In genomic region chr4:120741303-120741702, GRCm38 (mm10) we compare ENCODE assay signal across 16 mouse cellular contexts. TPM values are rescaled to one million over a fixed set of nuclear protein-coding genes. Genes with fewer than 3 reads are reported as not detected.
A peak's percentile ranks its signal among the peaks of the same experiment; 100 is the strongest.
DNase-seq lines count a peak whose midpoint lies in the region; ATAC-seq lines count a peak whose summit lies in the region.
"Had no signal": no experiment of that assay in that cellular context is flagged by ENCODE, and none has a peak within 500 bp of the region (broad histone marks: within the 10 kb centered on the region; RNA-seq: fewer than 3 reads in every experiment).

No protein-coding gene starts in this region.

- H3K4me2 ChIP-seq in forebrain, embryonic 14.5 days (ENCODE audit: low read length) = no peak overlapping the region
- no peak overlapping the region for H3K4me2 ChIP-seq in forebrain, embryonic 12.5 days
- no peak overlapping the region for H3K4me2 ChIP-seq in limb, embryonic 13.5 days (replicated peaks)
- H3K4me2 ChIP-seq: embryonic facial prominence, embryonic 15.5 days; hindbrain, embryonic 13.5 days; kidney, embryonic 15.5 days had no signal

- no peak for DNase-seq in forebrain, embryonic 14.5 days (ENCODE audit: low spot score)
- no peak for DNase-seq in limb, embryonic 10.5 days (ENCODE audit: low spot score)
- DNase-seq in MN1 (ENCODE audit: low spot score) = peak; percentile 65
- DNase-seq in adrenal gland, postnatal 36 days = peak; percentile 21 to 67
- no peak for DNase-seq in spleen, adult 12 weeks (ENCODE audit: low spot score)
- DNase-seq: B cell, adult 2 months; cerebellum, adult 11-12 months; liver; thymus, postnatal 14 days had no signal

- no peak overlapping the region for H3K27ac ChIP-seq in forebrain, embryonic 14.5 days (ENCODE audit: low read depth, low read length)
- H3K27ac ChIP-seq in forebrain, embryonic 12.5 days = no peak overlapping the region
- no peak overlapping the region for H3K27ac ChIP-seq in limb, embryonic 13.5 days
- no peak overlapping the region for H3K27ac ChIP-seq in limb, embryonic 10.5 days
- H3K27ac ChIP-seq: embryonic facial prominence, embryonic 15.5 days; hindbrain, embryonic 13.5 days; kidney, embryonic 15.5 days had no signal

- 70% methylated on average over 6 of the region's 6 CpGs for WGBS in forebrain, embryonic 14.5 days
- WGBS in forebrain, embryonic 12.5 days = 73% methylated on average over 6 of the region's 6 CpGs
- 79% methylated on average over 6 of the region's 6 CpGs for WGBS in limb, embryonic 13.5 days
- 86% methylated on average over 6 of the region's 6 CpGs for WGBS in limb, embryonic 10.5 days

- no peaks in the 10 kb centered on the region for H3K4me1 ChIP-seq in forebrain, embryonic 14.5 days (ENCODE audit: control insufficient read depth, insufficient read depth, low read length)
- peaks cover 9% of the 10 kb centered on the region for H3K4me1 ChIP-seq in forebrain, embryonic 12.5 days
- H3K4me1 ChIP-seq in limb, embryonic 13.5 days = no peaks in the 10 kb centered on the region
- H3K4me1 ChIP-seq in limb, embryonic 10.5 days = peaks cover 10% of the 10 kb centered on the region

- no peak overlapping the region for H3K4me3 ChIP-seq in forebrain, embryonic 14.5 days (ENCODE audit: low read depth, low read length)
- H3K4me3 ChIP-seq in forebrain, embryonic 12.5 days (replicated peaks) = no peak overlapping the region
- H3K4me3 ChIP-seq in limb, embryonic 13.5 days = no peak overlapping the region
- no peak overlapping the region for H3K4me3 ChIP-seq in limb, embryonic 10.5 days
- H3K4me3 ChIP-seq: embryonic facial prominence, embryonic 15.5 days; hindbrain, embryonic 13.5 days; kidney, embryonic 15.5 days had no signal

- no peaks in the 10 kb centered on the region for H3K9me3 ChIP-seq in forebrain, embryonic 14.5 days (replicated peaks; ENCODE audit: control insufficient read depth, low read length)
- H3K9me3 ChIP-seq in forebrain, embryonic 12.5 days = no peaks in the 10 kb centered on the region
- H3K9me3 ChIP-seq in limb, embryonic 13.5 days = no peaks in the 10 kb centered on the region
- no peaks in the 10 kb centered on the region for H3K9me3 ChIP-seq in limb, embryonic 10.5 days (replicated peaks)
- H3K9me3 ChIP-seq: embryonic facial prominence, embryonic 15.5 days; G1E; hindbrain, embryonic 13.5 days; kidney, embryonic 15.5 days had no signal

- no peaks in the 10 kb centered on the region for H3K36me3 ChIP-seq in forebrain, embryonic 14.5 days (ENCODE audit: control insufficient read depth, insufficient read depth, low read length)
- no peaks in the 10 kb centered on the region for H3K36me3 ChIP-seq in forebrain, embryonic 12.5 days (replicated peaks)
- no peaks in the 10 kb centered on the region for H3K36me3 ChIP-seq in limb, embryonic 13.5 days
- no peaks in the 10 kb centered on the region for H3K36me3 ChIP-seq in limb, embryonic 10.5 days
- H3K36me3 ChIP-seq: embryonic facial prominence, embryonic 15.5 days; G1E; hindbrain, embryonic 13.5 days; kidney, embryonic 15.5 days had no signal

- peaks cover 7% of the 10 kb centered on the region for H3K27me3 ChIP-seq in forebrain, embryonic 14.5 days (replicated peaks; ENCODE audit: control insufficient read depth, insufficient read depth, low read length)
- peaks cover 58% of the 10 kb centered on the region for H3K27me3 ChIP-seq in forebrain, embryonic 12.5 days
- H3K27me3 ChIP-seq in limb, embryonic 13.5 days = peaks cover 38% of the 10 kb centered on the region
- H3K27me3 ChIP-seq in limb, embryonic 10.5 days (ENCODE audit: low read depth, poor library complexity, severe bottlenecking) = peaks cover 98% of the 10 kb centered on the region

- H3K9ac ChIP-seq in forebrain, embryonic 14.5 days (ENCODE audit: low read length) = no peak overlapping the region
- H3K9ac ChIP-seq in forebrain, embryonic 12.5 days = no peak overlapping the region
- H3K9ac ChIP-seq in limb, embryonic 13.5 days = no peak overlapping the region
- H3K9ac ChIP-seq: embryonic facial prominence, embryonic 15.5 days; hindbrain, embryonic 13.5 days; kidney, embryonic 15.5 days had no signal

- ATAC-seq in forebrain, embryonic 14.5 days = 0 out of 2 replicates have a peak, but pooled peaks have one; percentile 16
- ATAC-seq in forebrain, embryonic 12.5 days (ENCODE audit: low FRiP score) = no peak
- ATAC-seq in limb, embryonic 13.5 days (ENCODE audit: low FRiP score, low read depth) = peak; percentile 38; the same call in 1 of the 2 replicates
- no peak for ATAC-seq in monocyte, adult 5-6 weeks (replicated peaks; ENCODE audit: insufficient number of reproducible peaks, low FRiP score, low TSS enrichment, poor library complexity, severe bottlenecking)

RNA-seq across cellular contexts. Expression of gene Kcnq4, which starts 7.1 kb away (rescaled TPM):
- 5.0 and 6.5 TPM in 2 replicates for polyA plus RNA-seq in forebrain, embryonic 14.5 days (2014; fragmentation: Nextera tagmentation; extraction: Ambion mirVana)
- 3.1 and 3.5 TPM in 2 replicates for polyA plus RNA-seq in forebrain, embryonic 12.5 days (2016; fragmentation: Nextera tagmentation; extraction: Ambion mirVana)
- 6.0 and 6.2 TPM in 2 replicates for polyA plus RNA-seq in limb, embryonic 13.5 days (2015; fragmentation: Nextera tagmentation; extraction: Ambion mirVana)
- polyA plus RNA-seq in limb, embryonic 10.5 days (2016; fragmentation: Nextera tagmentation; extraction: Ambion mirVana) = 3.0 and 6.9 TPM in 2 replicates
- total RNA-seq in adrenal gland, postnatal 36 days (2021) = 1 to 10 TPM; 2.3 TPM
- not detected in 3 replicates for total RNA-seq in monocyte, adult 5-6 weeks (2017)
- polyA plus RNA-seq: G1E had no signal

Comparison
In these comparisons a context has a peak if more than half of its experiments do, and no peak if none do; other contexts are left out.
1. ATAC-seq: peak in forebrain, embryonic 14.5 days (single experiment) and limb, embryonic 13.5 days (single experiment); none in forebrain, embryonic 12.5 days (single experiment) and monocyte, adult 5-6 weeks (single experiment).
2. DNase-seq: peak in MN1 (single experiment) and adrenal gland, postnatal 36 days (2 of 2); none in forebrain, embryonic 14.5 days (single experiment), limb, embryonic 10.5 days (single experiment) and spleen, adult 12 weeks (single experiment).